Mouse (Mus musculus) right cerebral cortex, postnatal 4 days (tissue): ENCODE measurements around the gene Orm3.

Experiments used
- DNase-seq: peaks from one replicate; pipeline ENCODE4 v3.0.0-alpha.2; 2022

Orm3 gene

DNA sequence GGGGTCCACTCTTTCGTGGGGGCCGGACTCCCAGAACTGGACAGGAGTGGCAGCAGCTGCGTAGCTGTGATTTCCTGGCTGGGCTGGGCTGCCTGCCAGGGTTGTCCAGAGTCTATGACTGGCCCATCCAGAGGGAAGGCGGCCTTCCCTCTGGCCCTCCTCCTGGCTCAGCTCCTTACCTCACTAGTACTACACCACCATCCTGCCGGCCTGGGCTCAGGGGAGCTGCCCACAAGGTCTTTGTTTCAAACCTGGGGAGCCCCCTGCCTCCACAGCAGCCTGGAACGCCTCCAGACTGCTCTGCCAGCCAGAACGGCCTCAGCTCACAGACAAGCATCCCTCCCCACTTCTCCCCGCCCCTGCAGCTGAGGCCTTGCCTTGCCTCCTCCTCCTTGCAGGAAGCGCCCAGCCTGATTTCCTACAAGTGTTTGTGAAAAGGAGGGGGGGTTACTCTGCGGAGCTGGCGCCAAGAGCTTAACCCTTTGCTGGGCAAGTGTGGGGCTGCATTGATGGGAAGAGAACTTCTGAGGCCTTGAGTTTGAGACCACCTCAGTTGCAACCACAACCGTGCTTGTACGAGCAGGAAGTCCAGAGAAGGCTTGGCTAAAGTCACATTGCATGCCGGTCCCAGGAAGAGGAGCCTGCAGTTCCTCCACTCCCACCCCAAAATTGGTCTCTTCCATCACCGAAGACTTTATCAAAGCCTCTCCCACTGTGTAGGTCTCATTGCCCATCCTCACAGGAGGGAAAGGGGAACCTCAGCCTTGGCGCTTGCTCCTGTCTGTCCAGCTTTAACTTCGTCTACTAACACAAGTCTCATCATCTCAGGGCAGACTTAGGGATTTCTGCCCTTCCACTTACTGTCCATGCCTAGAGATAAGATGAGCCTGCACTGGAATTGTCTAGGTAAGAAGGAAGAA, 47.3 kb downstream of the Orm3 start, which contains the start of gene Akna:
Akna (minus strand) TSS at position 315 of the 920 bp plus-strand sequence.
- DNase-seq = peak; percentile 78

DNA sequence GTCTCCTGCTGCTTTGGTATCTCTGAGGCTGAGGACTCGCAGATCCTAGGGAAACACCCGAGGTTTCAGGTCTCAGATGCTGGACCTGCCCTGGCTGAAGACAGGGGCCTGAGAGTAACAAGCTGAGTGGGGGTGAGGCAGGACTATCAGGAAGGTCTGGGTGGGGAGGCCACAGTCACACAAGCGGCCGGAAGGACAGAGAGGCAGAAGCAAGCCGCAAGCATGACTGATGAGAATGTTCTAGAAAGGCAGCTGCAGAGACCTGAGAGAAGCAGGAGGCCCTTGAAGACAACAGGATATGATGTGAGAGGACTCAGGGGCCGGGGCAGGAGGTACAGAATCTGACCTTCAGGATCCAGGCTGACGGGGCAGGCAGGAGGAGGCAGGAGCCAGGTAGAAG, 48.2 kb downstream of the Orm3 start:
- DNase-seq = no peak

DNA sequence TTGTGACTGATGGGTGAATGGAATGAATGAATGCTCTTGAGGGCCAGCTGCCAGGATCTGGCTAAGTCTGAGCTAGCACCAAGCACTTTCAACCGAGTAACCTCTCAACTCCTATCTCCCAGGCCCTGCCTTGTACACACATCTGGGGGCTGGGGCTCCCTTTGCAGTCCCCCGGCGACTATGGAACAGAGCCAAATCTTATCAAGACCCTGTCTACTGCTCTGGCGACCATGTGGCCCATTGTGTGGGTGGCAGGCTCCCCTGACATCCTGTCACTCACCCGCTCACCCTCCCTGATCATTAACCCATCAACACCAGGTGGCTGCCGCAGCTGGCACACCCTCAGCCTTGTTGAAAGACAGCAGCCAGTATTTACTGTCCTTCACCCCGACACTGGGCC, 49.1 kb downstream of the Orm3 start:
- no peak for DNase-seq

DNA sequence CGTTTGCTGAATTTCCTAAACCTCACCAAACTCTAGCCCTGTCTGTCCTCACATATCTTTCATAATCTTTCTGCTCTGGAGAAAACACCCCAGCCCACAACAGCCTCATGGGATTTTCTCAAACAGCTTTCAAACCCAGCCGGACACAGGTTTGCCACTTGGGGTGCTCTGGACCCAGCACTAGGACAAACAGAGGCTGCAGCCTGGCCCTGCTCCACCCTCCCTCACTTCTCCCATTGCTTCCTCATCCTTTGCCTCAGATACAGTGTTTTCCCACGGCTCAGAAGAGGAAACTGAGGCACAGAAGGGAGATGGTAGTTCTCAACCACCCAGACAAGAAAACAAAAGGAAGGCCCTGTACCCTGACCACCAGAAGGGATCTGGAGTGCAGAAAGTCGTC, 49.7 kb downstream of the Orm3 start:
- no peak for DNase-seq

DNA sequence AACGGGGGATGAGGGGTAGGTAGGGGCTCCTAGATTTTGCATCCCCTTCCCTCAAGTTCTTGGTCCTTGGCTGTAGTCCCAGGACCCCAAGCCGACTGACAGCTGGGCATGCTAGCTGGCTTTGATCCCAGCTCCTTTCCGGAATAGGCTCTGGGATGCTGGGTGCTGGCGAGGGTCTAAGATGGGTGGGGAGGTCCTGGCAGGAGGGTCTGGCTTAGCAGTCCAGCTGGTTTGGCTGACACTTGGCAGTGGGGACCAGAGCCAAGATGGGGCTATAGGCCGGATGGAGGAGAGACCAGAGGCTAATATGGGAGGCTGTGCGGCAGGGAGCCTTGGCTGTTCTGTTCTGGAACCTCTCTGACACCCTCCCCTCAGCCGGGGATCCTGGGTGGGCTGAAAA, 52.3 kb downstream of the Orm3 start:
- DNase-seq = peak; percentile 49

DNA sequence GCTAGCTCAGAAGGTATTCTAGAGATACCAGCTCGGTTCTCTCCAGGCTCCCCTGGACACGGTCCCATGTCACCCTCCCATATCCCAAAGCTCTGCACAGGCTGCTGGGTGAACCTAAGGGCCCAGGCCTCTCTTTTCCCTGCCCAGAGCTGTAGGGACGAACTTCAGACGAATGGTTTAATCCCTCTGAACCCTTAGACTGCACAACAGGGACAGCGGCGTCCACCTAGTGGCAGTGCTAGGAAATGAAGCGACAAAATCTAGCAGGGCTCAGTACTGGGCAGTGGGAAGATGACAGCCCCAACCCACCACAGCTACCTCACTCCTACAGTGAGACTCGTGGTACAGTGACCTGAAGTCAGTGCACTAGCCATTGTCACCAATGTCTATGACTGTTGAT, 52.7 kb downstream of the Orm3 start:
- DNase-seq = peak; percentile 63
